Mouse (Mus musculus) urinary bladder, postnatal 4 days (tissue): ENCODE results near the gene Col6a4.

Source experiments
- DNase-seq, 2 experiments: peaks; one replicate each; pipeline ENCODE4 v3.0.0; 2021 to 2022; ENCODE audit warnings: low spot score in 2 of 2

Gene Col6a4

GRCm38 (mm10) chr9:106096683-106097082 is at the start of gene Col6a4:
Col6a4 (minus strand) TSS chr9:106096783.
- DNase-seq, result no peak

- no peak for DNase-seq
These were observed 49.0 kb upstream of the Col6a4 start for GRCm38 (mm10) chr9:106145582-106145981.

GRCm38 (mm10) chr9:106144176-106144575 is 47.6 kb upstream of the Col6a4 start:
- no peak for DNase-seq

- DNase-seq, result no peak
These were observed 45.4 kb upstream of the Col6a4 start for GRCm38 (mm10) chr9:106141955-106142354.

- no peak for DNase-seq
These were observed 43.2 kb upstream of the Col6a4 start for GRCm38 (mm10) chr9:106139763-106140162.

- DNase-seq, result no peak
These were observed 41.2 kb upstream of the Col6a4 start for GRCm38 (mm10) chr9:106137671-106138216.

- no peak for DNase-seq
These were observed 33.7 kb upstream of the Col6a4 start for GRCm38 (mm10) chr9:106130250-106130649.

- DNase-seq, result no peak
These were observed 32.5 kb upstream of the Col6a4 start for GRCm38 (mm10) chr9:106129072-106129471.

GRCm38 (mm10) chr9:106126786-106127251 is 30.2 kb upstream of the Col6a4 start:
- DNase-seq, result no peak

- no peak for DNase-seq
These were observed 27.0 kb upstream of the Col6a4 start for GRCm38 (mm10) chr9:106123599-106123998.

- DNase-seq, result no peak
These were observed 22.5 kb upstream of the Col6a4 start for GRCm38 (mm10) chr9:106119075-106119474.

- no peak for DNase-seq
These were observed 19.3 kb upstream of the Col6a4 start for GRCm38 (mm10) chr9:106115801-106116424.

- peak; percentile 60 to 80 for DNase-seq
These were observed 16.3 kb upstream of the Col6a4 start for GRCm38 (mm10) chr9:106112770-106113423.

- DNase-seq, result no peak
These were observed 9.7 kb upstream of the Col6a4 start for GRCm38 (mm10) chr9:106106241-106106640.

- no peak for DNase-seq
These were observed 7.8 kb upstream of the Col6a4 start for GRCm38 (mm10) chr9:106104401-106104800.

GRCm38 (mm10) chr9:106101166-106101565 is 4.6 kb upstream of the Col6a4 start:
- DNase-seq, result no peak

GRCm38 (mm10) chr9:106100262-106100661 is 3.7 kb upstream of the Col6a4 start:
- DNase-seq, result no peak

GRCm38 (mm10) chr9:106099379-106100021 is 2.9 kb upstream of the Col6a4 start:
- DNase-seq, result no peak

GRCm38 (mm10) chr9:106081528-106081927 is 15.1 kb downstream of the Col6a4 start:
- DNase-seq, result no peak

GRCm38 (mm10) chr9:106080261-106081033 is 16.1 kb downstream of the Col6a4 start:
- no peak for DNase-seq

GRCm38 (mm10) chr9:106077953-106078352 is 18.6 kb downstream of the Col6a4 start:
- DNase-seq, result no peak

- DNase-seq, result no peak
These were observed 20.3 kb downstream of the Col6a4 start for GRCm38 (mm10) chr9:106076234-106076633.
